Mouse (Mus musculus) heart, postnatal 0 days (tissue): ENCODE measurements around the gene Cnp. TPM values are rescaled to one million over a fixed set of nuclear protein-coding genes. Genes with fewer than 3 reads are reported as not detected.

Experiments used
- ATAC-seq: fragments of 200-750 bp; cut with Nextera tagmentation; 2 replicates; pipeline ENCODE4 v1.8.0; 2017; ENCODE audit warnings: low read depth, moderate number of reproducible peaks, moderate library complexity; ENCODE audit not compliant: insufficient read depth
- DNase-seq: peaks from one replicate; pipeline ENCODE4 v3.0.0-alpha.2; 2016; ENCODE audit warnings: low spot score
- H3K27ac ChIP-seq: fragments of 300-500 bp; sonication (generic); 2 replicates; pipeline ENCODE4 v1.5.1; 2014; ENCODE audit warnings: low read depth, mild to moderate bottlenecking
- H3K27me3 ChIP-seq: fragments of 300-500 bp; sonication (generic); 2 replicates; pipeline ENCODE4 v1.6.1; 2014; ENCODE audit warnings: low read length, mixed read lengths; ENCODE audit not compliant: control insufficient read depth, insufficient read depth
- H3K36me3 ChIP-seq: fragments of 300-500 bp; sonication (generic); replicated peaks from 2 replicates; pipeline ENCODE4 v1.6.1; 2014; ENCODE audit warnings: low read length, mixed read lengths; ENCODE audit not compliant: control insufficient read depth, insufficient read depth
- H3K4me1 ChIP-seq: fragments of 300-500 bp; sonication (generic); 2 replicates; pipeline ENCODE4 v1.6.1; 2014; ENCODE audit warnings: antibody characterized with exemption; ENCODE audit not compliant: control insufficient read depth, insufficient read depth
- H3K4me2 ChIP-seq: fragments of 300-500 bp; sonication (generic); 2 replicates; pipeline ENCODE4 v1.6.1; 2014; ENCODE audit warnings: low read depth, mild to moderate bottlenecking, low read length, moderate library complexity
- H3K4me3 ChIP-seq: fragments of 300-500 bp; sonication (generic); 2 replicates; pipeline ENCODE4 v1.5.1; 2014; ENCODE audit warnings: low read depth, low read length
- H3K9ac ChIP-seq: fragments of 300-500 bp; sonication (generic); replicated peaks from 2 replicates; pipeline ENCODE4 v1.6.1; 2014; ENCODE audit warnings: low read depth, low read length, mixed read lengths
- H3K9me3 ChIP-seq: fragments of 300-500 bp; sonication (generic); replicated peaks from 2 replicates; pipeline ENCODE4 v1.6.1; 2016; ENCODE audit warnings: low read length; ENCODE audit not compliant: control insufficient read depth
- CTCF ChIP-seq: IDR thresholded peaks from 2 replicates; pipeline ENCODE4 v1.5.1; 2016; ENCODE audit warnings: antibody characterized with exemption, control low read depth, low read depth
- EP300 ChIP-seq: IDR thresholded peaks from 2 replicates; pipeline ENCODE4 v1.6.1; 2016; ENCODE audit warnings: antibody characterized with exemption, low read depth
- WGBS: fragments of 180-500 bp; shearing (Covaris S2); extraction: QIAGEN DNeasy Blood & Tissue Kit; methylation state at CpG from one replicate; pipeline ENCODE4 v1.1.7; 2014; 5-methylcytosine and 5-hydroxymethylcytosine counted together
- polyA plus RNA-seq: library from polyadenylated mRNA; unstranded; fragments of >200 nt; fragmentation: Nextera tagmentation; extraction: Ambion mirVana; gene quantifications from 2 replicates; pipeline ENCODE4 v1.2.1, GENCODE M21; 2015
- total RNA-seq: library from RNA; depleted of rRNA; stranded (reverse); fragments of >200 nt; gene quantifications from 2 replicates; pipeline ENCODE4 v1.2.3, GENCODE M21; 2014; ENCODE audit warnings: low replicate concordance; rRNA removed

Gene Cnp
- 10.8 and 28.3 TPM in 2 replicates for total RNA-seq
- polyA plus RNA-seq, result 11.5 and 12.4 TPM in 2 replicates

GRCm38 (mm10) chr11:100574708-100575483, at the start of gene Cnp:
Gene Cnp (plus strand): TSS chr11:100574904.
- WGBS, result 2% methylated on average over 46 of the region's 47 CpGs
- peak; percentile 87 for ATAC-seq

GRCm38 (mm10) chr11:100524987-100525630, 49.6 kb upstream of the Cnp start:
- peaks cover 39% of the 10 kb centered on the region for H3K36me3 ChIP-seq
- no peaks in the 10 kb centered on the region for H3K9me3 ChIP-seq
- TF ChIP-seq CTCF (no peak), EP300 (no peak)
- H3K27me3 ChIP-seq, result no peaks in the 10 kb centered on the region
- H3K4me3 ChIP-seq, result no peak overlapping the region
- ATAC-seq, result no peak
- no peak overlapping the region for H3K27ac ChIP-seq
- H3K9ac ChIP-seq, result no peak overlapping the region
- peaks cover 22% of the 10 kb centered on the region; the same call in 1 of the 2 replicates for H3K4me1 ChIP-seq
- WGBS, result 61% methylated on average over 11 of the region's 11 CpGs
- DNase-seq, result no peak
- 0 out of 2 replicates have a peak overlapping the region, but pooled peaks have one; percentile 6 for H3K4me2 ChIP-seq

More at GRCm38 (mm10) chr11:100574708-100575483, at the start of gene Cnp:
- Histone ChIP-seq H3K9ac (peak within 1 kb of the TSS; percentile 66), H3K27me3 (no peaks in the 10 kb centered on the region), H3K9me3 (no peaks in the 10 kb centered on the region), H3K27ac (peak within 1 kb of the TSS; percentile 47), H3K4me1 (peaks cover 16% of the 10 kb centered on the region), H3K36me3 (0 out of 2 replicates have a peak, but pooled peaks cover 4% of the 10 kb centered on the region), H3K4me3 (peak within 1 kb of the TSS; percentile 70), H3K4me2 (peak within 1 kb of the TSS; percentile 86)
- no peak for TF ChIP-seq CTCF
- TF ChIP-seq EP300, result no peak
- peak; percentile 35 for DNase-seq

- H3K27ac ChIP-seq, result no peak overlapping the region
- H3K9me3 ChIP-seq, result no peaks in the 10 kb centered on the region
- WGBS, result 43% methylated on average over 15 of the region's 15 CpGs
- peaks cover 28% of the 10 kb centered on the region for H3K36me3 ChIP-seq
- H3K4me3 ChIP-seq, result peak overlapping the region; percentile 91
- peak overlapping the region; percentile 85; the same call in 1 of the 2 replicates for H3K9ac ChIP-seq
- ATAC-seq (no peak), DNase-seq (no peak)
- peak overlapping the region; percentile 91 for H3K4me2 ChIP-seq
- TF ChIP-seq EP300, result no peak
- TF ChIP-seq CTCF, result no peak
- H3K4me1 ChIP-seq, result peaks cover 22% of the 10 kb centered on the region; the same call in 1 of the 2 replicates
- H3K27me3 ChIP-seq, result no peaks in the 10 kb centered on the region
These were observed 48.5 kb upstream of the Cnp start for GRCm38 (mm10) chr11:100526052-100526816.

- Histone ChIP-seq H3K9ac (peak overlapping the region; percentile 85), H3K4me3 (peak overlapping the region; percentile 91), H3K27ac (peak overlapping the region; percentile 88), H3K27me3 (no peaks in the 10 kb centered on the region), H3K9me3 (no peaks in the 10 kb centered on the region), H3K4me1 (peaks cover 22% of the 10 kb centered on the region; the same call in 1 of the 2 replicates), H3K36me3 (peaks cover 20% of the 10 kb centered on the region), H3K4me2 (peak overlapping the region; percentile 91)
- WGBS, result under 1% methylated on average over 26 of the region's 26 CpGs
- DNase-seq (peak; percentile 72), ATAC-seq (peak; percentile 42)
- no peak for TF ChIP-seq EP300
- TF ChIP-seq CTCF, result peak; percentile 18
These were observed 47.6 kb upstream of the Cnp start for GRCm38 (mm10) chr11:100527066-100527457.
